Mouse (Mus musculus): ENCODE measurements around the gene Rin2. TPM values are rescaled to one million over a fixed set of nuclear protein-coding genes. Genes with fewer than 3 reads are reported as not detected.
"Not testable (repeated sequence)": the region's sequence is repeated elsewhere in the genome, so short reads cannot be mapped to it uniquely, and the experiment has no call there.

The Rin2 gene
- polyA plus RNA-seq, 1 experiment = 17.4 TPM

DNA sequence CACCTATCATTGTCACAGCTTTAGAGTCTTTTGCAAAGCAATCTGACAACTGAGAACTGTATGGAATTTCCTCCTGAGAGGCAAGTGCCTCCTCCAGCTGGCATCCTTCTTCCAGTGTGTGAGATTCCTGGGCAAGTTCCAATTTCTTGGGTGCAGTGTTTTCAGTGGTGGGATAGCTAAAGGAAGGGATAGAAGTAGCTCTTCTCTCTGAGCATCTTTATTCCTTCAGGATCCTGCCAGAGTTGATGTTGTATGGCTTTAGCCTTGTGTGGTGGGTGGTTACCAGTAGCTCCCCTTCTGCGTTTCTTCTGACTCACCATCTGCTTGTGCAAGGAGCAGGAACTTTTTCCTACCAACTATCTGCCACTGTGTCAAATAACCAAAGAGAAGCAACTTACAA is 9.1 kb downstream of the Rin2 start:
- DNase-seq (ENCODE audit: low read depth) = no peak

DNA sequence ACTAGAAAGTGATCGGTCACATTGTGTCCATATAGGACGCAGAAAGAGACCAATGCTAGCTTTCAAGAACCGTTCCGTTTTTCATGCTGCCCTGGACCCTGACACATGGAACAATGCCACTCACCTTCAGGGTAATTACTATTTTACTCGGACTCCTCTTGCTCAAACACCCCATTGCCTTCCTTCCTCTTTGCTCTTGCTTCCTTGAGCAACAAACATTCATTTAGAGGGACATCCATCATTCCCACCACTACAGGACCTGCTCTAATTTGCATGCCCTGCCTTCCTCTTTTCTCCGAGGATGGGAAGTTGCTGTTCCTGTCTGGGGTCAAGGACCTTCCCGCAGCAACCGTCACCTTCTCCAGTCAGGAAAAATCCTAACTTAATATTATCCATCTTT is 9.9 kb downstream of the Rin2 start:
- DNase-seq (ENCODE audit: low read depth) = no peak

DNA sequence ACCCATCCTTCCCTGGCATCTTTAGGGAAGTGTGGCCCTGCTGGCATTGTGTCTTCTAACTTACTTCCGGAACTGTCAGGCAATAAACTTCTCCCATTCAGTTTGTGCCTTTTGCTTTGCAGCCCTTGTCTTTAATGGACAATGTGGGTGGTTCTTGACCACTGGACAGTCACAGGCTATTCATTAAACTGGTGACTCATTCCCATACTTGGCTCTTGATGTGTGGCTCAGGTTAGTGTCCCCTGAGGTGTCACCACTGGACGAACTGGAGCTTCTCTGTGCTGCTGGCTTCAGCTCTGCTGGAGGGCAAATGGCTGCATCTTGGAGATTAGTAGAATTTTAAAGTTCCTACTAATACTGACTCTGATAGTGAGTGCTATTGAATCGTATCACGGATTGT is 11.0 kb downstream of the Rin2 start:
- no peak for DNase-seq (ENCODE audit: low read depth)

DNA sequence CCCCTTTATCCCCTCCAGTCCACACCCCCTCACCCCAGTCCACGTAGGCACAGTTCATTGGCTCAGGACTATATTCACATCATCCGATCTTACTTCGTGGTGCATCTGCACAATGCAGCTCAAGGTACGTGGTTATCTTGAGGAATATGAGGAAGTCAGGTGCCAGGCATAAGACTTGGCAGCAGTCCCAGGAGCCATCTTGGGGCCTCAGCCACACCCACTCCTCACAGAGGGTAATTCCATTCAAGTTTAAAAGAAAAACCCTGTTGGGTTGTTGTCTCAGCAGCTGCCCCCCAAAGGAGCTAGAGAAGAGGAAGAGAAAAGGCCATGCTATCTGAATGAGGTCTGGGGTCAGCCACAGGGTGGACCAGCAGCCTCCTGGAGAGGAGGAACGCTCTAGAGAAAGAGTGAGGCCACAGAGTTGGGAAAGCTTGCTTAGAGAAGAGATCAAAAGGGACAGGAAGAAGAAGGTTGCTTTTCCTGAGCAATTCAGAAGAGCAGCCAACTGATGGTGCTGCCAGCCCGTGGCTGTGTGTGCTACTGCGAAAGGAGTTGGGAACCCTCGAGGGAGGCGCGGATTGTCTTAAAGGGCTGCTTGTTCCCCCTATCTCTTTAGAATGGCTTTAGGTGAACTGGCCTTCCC is 16.5 kb downstream of the Rin2 start:
- DNase-seq (ENCODE audit: low read depth) = no peak

DNA sequence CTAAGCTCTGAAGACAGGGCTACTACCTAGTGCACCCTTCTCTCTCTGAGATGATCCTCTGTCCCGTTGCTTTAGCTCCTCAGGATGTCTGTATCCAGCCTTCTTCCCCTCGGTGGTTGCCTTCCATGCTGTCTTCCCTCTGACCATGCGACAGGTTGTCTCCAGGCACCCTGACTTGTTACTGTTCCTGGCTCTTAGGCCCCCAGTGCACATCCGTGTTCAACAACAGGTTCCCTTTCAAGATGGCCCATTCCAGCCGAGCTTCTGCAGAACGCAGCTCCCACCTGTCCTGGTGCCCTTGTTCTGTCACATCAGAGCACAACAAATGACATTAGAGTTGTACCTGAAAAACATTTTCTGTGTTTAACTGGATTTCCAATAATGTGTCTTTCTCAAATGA is 22.1 kb downstream of the Rin2 start:
- DNase-seq (ENCODE audit: low read depth) = no peak

DNA sequence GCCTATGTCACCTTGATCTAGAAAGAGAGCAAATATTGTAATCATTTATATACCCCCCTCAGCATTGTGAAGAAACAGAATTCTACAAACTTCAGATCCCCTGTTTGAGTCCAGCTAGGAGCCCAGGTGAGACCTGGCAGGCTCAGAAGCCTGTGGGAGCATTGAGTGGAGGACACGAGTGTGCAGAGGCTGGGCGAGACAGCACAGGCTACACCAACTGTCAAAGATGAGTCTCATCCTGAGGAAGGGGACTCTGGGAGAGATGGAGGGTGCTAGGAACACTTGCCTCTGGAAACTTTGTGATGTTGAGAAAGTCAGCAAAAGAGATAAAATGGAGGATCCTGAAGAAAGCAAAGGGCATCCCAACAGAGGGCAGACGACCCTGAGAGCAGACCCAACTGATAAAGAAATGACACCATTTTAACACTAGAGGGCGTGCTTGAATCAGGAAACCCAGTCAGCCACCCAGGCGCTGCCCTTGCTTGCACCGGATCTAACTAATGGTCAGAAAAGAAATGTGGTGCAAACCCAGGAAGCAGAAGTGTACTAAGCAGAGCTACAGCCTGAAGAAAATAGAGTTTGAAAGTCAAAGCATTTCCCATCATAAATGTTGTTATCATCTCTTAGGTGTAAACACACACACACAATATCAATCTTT is 24.5 kb downstream of the Rin2 start:
- DNase-seq (ENCODE audit: low read depth) = no peak

DNA sequence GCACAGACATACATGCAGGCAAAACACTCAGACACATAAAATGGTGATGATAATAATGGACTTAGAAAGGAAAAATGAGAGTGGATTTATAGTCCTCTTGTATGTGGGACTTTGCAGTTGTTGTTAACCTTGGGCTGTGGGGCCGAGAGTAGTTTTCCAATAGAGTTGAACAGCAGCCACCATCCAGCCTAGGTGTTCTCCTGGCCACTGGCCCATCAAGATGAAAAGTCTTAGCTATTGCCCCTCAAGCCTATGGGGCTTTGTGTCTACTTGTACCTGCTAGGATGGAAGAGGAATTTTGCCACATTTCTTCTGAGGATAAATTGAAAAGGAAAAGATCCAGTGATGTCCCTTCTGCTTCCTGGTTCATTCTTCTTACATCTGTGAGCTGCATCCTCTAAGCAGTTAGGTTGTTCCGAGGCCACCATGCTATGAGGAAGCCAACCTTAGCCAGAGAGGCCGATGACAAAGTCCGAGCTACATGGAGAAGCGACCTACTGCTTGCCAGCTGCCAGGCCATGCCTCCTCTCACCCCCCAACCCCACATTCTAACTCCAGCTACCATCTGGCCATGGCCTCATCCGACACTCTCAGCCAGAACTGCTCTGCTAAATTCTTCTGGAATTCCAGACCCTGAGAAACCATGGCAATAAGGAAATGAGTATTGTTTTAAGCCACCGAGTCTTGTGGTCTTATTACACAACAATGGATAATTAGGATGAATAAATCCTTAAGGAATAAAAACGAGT is 25.4 kb downstream of the Rin2 start:
- peak; percentile 51 for DNase-seq (ENCODE audit: low read depth)

DNA sequence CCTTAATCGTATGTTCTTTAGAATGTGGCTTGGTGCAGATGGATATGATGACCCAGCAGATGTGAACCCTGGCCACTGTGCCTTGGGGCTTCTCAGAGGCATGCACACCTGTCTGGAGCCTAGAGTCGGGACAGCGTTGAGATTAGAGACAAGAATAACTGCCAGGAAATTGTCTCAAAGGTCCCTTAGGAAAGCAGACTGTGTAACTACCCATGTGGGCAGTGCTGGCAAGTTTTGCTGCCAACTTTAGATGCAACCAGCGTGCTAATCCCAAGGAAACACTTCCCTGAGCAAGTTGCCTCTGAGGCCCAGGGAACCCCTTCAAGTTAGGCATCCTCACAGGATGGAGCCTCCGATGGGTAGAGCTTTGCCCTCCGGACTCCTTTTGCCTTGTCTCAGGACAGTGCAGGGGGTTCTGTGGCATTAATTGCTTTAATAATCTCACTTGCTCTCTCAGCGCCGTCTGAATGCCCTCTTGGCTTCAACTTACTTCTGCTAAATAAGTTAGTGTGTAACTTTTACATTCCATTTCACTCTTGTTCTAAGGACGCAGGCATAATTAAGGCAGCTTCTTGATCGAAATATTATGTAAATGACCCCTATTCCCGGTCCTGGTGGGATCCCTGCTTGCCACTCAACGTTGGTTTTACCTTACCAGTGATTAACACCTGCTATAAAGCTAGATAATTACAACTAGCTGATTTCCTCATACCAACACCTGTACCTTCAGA is 26.8 kb downstream of the Rin2 start:
- peak; percentile 92 for DNase-seq (ENCODE audit: low read depth)

DNA sequence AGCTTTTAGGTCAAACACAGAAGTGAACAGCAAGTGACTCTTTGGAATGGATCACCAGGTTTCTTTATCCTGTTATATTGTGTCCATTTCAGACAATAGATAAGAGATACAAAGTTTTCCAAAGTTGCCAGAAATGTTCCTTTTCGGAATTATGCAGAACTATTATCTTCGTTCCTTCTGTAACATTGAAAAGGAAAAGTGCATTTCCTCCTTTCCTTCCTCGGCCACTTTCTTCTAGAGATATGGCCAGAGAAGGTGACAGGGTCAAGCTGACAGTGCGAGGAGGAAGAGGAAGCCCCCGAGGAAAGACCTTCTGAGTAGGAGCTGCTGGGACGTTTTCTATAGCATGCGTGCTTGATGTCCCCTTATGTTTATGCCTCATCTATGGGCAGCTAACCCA is 29.7 kb downstream of the Rin2 start:
- DNase-seq (ENCODE audit: low read depth) = no peak

DNA sequence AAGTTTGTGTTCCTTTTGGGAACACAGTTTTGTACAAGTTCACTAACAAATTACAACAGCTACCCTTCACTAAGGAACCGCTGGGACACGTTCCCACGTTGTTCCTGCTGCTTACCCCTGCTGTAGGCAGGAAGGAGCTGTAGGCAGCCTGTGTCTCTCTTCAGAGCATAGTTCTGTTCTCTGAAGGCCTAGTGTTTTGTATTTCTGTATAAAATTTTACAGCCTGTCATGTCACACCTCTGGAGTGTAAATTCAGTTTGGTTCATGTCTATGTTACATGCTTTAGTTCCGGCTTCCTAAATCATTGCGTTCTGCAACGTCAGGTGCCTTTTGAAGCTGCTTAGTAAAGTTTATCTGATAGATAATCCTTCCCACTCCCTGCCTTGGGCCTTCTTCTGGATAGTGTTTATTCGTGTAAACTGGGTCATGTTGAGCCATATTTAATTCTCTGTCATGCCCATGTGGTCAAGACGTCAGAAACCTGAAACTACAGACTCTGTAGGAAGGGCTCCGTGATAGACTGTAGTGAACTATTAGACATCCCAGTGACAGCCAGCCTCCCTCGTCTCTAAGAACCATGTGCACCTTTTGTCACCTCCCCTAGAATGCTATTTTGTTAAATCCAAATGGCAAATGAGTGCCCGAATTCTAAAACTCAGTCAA is 34.8 kb downstream of the Rin2 start:
- DNase-seq (ENCODE audit: low read depth) = no peak

DNA sequence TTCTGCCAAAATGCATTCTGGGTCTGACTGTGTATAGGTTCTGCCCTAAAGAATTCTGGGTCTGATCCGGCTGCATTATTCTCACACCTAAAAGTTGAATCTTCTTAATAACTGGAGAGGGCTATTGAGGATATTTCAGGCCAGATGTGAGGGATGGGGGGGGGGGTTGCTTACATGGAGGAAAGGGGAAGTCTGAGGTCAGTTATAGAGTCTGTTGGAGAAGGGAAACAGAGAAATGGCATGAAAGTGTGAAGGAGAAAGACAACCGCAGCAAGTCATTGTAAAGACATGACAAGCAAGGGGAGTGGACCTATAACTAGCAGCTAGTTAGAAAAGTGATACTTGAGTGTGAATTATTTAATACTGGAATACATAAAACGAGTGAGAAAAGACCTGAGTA is 36.5 kb downstream of the Rin2 start:
- DNase-seq (ENCODE audit: low read depth) = no peak

DNA sequence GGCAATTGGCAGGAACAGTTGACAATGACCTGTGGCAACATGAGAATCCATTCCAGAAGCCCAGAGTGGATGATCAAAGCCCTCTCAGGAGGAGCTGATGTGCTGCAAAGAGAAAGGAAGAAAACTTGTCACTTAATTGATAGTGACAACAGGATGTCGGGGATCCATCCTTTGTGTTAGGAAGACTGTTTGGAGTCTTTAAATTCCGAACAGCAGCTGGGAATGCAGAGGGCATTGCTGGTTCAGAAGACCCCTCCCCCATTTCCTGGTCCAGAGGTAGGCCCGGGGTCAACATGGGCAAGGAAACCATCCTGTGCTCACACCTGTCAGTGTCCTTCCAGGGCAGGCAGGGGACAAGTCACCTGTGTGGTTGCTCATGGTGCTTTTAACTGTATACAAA is 37.0 kb downstream of the Rin2 start:
- DNase-seq (ENCODE audit: low read depth) = no peak

DNA sequence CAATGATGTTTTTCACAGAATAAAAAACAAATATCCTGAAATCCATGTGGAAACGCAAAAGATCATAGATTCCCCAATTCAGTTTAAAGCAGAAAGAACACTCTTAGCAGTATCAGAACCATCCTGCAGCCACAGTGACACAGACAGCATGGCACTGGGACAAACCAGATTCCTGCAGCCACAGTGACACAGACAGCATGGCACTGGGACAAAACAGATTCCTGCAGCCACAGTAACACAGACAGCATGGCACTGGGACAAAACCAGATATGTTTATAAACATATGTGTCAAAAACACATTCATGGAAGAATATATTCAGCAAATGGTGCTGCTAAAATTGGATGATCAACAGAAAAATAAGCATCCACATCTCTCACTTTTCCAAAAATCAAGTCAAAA is 42.5 kb downstream of the Rin2 start:
- DNase-seq (ENCODE audit: low read depth) = no peak

DNA sequence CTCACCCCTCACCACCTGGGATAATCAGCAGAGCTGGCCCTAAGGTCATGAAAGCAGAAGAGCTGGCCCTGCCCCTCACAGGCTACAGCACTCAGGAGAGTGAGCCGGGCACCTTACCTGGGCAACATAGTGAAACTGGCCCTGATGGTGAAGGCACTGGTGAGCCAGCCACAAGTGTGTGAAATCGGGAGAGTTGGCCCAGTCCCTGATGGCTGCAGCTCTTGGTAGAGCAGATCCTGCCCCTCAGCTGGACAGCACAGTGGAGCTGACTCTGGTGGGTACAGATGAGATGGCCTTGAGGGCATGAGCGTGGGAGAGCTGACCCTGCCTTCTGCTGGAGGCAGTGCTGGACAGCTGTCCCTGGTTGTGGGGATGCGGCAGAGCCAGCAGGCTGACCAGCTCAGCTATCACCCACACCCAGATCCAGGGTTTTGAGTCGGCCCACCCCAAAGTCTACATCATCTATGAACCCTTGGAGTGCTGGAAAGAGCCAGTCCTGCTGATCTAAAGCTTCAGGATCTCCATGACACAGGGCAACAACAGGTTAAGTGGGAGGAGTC is 43.7 kb downstream of the Rin2 start:
- no peak for DNase-seq (ENCODE audit: low read depth)

DNA sequence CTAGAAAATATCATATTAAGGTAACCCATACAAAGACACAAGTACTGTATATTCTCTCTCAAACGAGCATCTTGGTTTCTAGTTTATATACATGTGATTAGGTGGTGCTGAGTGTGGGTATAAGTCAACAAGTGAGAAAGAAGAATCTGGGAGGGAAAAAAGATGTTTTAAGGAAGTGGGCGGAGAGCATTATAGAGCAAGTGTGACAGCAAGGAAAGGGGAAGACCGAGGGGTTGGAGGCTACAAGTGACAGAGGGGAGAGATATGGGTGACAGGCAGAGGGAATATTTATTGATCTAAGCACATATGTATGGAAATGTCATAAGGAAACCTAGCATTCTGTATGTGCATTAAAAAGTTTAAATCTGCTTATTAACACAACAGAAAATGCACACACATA is 45.1 kb downstream of the Rin2 start:
- DNase-seq (ENCODE audit: low read depth) = no peak

DNA sequence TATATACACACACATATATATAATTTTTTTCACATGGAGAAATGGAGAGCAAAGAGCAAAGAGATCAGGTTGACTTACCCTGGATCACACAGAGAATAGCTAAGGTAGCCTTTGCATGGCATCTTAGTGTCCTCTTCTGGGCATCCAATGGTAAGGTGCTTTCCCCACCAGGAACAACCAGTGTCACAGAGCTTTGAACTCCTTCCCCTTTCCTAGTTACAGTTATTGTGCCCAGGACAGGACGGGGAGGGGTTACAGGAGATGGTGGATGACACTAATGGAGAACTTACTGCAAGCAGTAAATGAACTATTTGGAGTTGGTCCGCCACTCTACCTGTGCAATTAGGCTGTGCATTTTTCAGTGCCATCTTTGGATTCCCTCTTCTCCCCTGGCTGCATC is 45.7 kb downstream of the Rin2 start:
- DNase-seq (ENCODE audit: low read depth) = no peak

DNA sequence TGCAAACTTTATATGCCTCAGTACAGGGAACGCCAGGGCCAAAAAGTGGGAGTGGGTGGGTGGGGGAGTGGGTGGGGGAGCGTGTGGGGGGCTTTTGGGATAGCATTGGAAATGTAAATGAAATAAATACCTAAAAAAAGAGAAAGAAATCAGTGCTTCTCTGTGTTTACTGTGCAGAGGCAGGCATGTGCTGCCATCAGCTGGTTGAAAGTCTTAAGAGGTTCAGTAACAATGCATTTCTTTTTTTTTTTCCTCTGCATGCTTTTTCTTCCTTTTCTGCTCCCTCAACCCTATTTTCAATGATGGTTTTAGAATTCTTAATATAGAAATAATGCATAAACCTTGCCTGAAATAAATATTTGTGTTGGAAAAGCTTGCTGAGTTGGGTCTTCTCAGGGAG is 47.3 kb downstream of the Rin2 start:
- not testable (repeated sequence) for DNase-seq (ENCODE audit: low read depth)

DNA sequence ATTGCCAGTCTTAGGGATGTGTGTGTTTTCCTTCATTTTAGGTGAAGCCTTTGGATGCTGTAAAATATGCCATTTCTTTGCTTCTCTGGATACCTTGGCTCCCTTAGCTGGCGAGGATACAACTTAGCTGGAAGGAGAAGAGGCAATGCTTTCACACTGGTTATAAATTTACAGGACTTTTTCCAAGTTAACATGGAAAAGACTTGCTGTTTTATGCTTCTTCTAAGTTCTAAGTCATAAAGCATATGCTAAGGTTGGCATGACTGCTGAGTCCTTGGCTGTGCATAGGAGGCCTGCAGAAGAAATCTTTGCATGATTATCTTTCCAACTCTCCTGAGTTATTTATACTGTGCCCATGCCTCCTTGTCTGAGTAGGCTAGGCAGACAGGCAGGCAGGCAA is 49.3 kb downstream of the Rin2 start:
- no peak for DNase-seq (ENCODE audit: low read depth)

DNA sequence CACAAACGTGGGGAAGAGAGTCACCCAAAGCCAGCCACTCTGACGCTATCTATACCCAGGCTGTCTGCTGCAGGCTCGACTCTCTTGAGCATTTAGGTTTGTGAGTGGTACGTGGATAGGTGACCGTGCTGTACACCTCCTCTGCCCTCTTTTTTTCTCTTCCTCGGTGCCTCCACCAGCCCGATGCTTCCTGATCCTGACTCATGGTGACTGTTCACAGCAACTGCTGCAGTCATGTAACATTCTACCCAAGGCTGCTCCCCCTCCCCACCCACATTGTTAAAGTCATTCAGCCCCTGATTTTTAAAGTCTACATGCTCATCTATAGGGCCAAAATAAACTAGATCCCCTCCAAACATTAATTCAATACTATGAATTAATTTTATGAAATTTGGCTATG is 54.4 kb downstream of the Rin2 start:
- DNase-seq (ENCODE audit: low read depth) = no peak

DNA sequence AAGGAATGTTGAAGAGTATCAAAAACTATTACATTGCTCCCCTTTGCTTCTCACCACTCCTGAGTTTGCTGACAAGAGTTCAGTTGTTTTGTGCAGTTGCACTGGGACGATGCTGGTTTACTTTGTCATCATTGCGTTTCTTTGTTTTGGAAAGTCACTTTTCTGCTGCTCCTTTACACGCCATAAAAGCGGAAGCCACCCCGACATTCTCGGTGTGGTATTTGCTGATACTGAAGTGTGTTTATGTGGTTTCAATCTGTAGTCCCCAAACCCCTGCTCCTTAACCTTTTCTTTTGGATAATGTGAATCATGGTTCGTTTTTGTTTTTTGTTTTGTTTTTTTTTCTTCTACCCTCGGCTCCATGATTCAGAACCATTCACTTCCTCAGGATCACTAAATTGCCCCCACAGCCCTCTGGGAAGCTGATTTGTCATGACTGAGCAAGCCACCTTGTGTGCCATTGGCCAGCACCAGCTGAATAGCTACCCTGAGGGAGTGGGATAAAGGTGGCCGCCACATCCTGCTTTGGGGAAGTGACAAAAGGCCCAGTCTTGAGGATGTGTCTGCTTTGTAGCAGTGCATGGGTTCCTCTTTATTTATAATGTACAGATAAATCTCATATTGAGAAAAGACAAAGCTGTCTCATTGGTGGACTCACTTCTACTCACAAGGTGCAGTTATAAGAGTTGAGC is 55.3 kb downstream of the Rin2 start:
- no peak for DNase-seq (ENCODE audit: low read depth)

DNA sequence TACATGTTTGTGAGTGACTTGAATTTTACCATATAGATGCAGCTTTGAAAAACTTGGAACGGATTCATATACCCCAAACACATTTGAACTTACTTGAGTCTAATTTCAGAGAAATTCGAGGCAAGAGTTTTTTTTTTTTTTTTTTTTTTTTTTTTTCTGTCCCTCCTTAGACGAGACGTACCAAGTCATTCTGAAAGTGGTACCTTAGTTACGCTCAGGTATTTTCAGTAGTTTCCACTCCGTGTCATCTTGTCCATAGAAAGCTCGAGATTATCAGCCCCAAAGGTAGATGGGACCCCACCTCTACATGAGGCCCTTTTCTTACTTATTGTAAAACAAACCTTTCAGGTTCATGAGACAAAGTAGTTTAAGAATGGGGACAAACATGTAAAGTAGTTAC is 55.9 kb downstream of the Rin2 start:
- DNase-seq (ENCODE audit: low read depth) = no peak

Data from gonadal fat pad, adult 2 months (tissue).